Mouse (Mus musculus) frontal cortex, postnatal 14 days (tissue): ENCODE measurements around the gene Micu2.
"Not testable (repeated sequence)": the region's sequence is repeated elsewhere in the genome, so short reads cannot be mapped to it uniquely, and the experiment has no call there.

Experiments
- DNase-seq, 2 experiments: peaks; one replicate each; pipeline ENCODE4 v3.0.0; 2022; ENCODE audit warnings: low spot score in 2 of 2

Gene Micu2

DNA sequence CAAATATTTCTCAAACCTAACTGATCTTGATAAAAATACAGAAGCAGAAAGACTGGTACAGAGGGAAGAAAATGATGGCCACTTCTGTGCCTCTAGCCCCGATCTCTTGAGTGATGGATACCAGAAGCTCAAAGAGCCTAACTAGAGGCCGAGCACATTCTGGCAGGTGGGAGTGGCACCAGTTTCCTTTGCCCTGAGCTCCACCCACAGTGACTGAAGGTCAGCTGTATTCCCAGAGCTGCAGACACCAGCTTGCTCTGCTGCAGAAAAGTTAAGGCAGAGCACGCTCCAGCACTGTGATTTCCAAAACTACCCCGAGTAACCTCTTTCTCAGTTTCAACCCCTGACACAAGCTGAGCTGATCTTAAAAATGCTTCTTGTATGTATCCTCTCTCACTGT is 37.2 kb downstream of the Micu2 start:
- DNase-seq, result no peak

DNA sequence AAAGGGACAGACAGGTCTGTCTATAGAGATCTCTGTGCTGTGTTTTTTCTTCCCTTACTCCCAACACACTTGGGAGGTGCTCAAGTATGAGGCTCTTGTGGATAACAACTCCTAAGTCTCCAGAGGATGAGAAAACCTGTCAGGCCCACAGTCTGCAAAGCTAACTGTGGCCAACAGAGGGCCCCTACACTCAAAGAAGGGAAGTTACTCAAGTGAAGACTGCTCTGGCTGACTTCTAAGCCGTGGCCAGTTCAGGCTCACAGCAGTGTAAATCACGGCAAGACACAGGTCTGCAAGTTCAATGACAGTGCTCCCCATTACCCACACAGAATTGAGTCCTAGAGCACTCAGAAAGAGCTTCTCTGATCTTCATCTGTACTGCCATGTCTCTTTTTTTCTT is 48.0 kb downstream of the Micu2 start:
- no peak for DNase-seq

DNA sequence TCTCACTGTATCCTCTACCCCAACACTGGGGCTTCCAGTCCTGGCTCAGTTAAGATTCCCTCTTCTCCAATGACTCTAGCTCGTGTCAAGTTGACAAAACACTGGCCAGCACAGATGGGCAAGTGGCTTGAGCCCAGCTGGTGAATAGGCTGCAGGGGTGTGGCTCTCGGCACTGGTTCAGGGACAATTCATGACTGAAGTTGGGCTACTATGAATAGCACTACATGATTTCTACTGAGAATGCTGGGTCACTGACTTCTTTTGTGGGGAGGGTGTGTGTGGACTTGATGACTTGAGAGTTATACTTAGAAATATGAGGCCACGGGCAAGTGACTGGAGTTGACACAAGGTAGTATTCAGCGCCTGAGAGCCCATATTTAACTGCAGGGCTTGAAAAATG is 53.2 kb downstream of the Micu2 start:
- DNase-seq, result no peak

DNA sequence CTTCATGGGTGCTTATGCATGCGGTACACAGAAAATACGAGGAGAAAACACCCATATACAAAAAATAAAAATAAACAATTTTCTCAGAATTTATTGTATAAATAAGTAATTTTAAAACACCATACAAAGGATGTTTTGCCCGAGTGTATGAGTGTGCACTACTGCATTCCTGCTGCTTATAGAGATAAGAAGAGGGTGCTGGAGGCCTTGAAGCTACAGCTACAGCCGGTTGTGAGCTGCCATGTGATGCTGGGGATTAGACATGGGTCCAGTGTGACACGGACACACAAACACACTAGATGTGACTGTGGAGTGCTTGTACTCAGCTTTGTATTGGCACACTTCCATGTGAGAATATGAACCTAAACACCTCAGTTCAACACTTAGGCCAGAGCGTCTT is 61.8 kb downstream of the Micu2 start:
- no peak for DNase-seq

DNA sequence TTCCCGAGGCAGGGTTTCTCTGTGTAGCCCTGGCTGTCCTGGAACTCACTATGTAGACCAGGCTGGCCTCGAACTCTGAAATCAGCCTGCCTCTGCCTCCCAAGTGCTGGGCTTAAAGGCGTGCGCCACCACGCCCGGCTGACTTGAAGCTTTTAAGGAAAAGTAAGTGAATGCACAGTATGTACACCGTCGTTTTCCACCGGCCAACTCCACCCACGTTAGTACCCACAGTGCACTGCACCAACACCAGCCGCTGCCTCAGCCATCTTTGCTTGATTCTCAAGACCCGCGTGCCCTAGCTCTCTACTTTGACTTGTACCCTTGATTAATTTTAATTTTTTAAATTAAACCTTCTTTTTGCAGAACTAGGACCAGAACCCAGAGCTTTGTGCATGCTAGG is 64.4 kb downstream of the Micu2 start:
- DNase-seq, result no peak

DNA sequence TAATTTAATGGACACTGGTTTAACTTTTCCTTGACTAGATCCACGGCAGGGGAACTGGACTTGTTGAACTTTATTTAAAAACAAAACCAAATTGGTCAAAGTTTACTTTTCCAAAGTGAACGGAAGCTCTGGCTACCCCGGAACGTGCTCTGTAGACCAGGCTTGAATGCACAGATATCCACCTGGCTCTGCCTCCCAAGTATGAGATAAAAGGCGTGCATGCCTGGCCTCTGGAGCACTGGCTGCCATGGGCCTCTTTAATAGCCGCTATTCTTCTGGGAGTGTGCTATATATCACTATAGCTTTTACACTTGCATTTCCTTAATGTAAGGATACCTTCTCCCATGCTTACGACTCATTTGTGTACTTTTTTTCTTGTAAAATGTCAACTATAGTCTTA is 65.5 kb downstream of the Micu2 start:
- DNase-seq, result no peak

DNA sequence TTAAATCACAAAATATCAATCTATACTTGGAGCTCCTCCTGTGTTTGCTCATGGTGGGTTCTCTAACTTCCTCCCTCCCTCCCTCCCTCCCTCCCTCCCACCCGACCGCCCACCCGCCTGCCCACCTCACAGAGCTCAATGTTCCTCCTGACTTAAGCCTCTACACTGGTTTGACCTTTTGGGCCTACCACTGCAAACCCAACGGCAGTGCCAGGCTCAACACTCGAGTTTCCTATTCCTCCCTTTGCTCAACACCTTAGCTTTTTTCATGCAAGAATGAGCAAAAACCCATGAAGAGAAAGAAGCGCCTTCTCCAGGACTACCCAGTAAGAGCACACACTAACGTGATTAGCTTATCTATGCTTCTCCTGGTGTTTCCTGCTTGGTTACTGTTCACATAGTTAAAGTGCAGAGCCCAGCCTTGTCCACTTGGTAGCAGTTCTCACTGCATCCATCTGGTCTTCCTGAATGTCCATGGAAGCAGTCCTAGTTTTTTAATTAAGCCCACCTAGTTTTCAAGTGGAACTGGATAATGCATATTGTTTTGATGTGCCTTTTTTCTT is 66.1 kb downstream of the Micu2 start:
- no peak for DNase-seq

DNA sequence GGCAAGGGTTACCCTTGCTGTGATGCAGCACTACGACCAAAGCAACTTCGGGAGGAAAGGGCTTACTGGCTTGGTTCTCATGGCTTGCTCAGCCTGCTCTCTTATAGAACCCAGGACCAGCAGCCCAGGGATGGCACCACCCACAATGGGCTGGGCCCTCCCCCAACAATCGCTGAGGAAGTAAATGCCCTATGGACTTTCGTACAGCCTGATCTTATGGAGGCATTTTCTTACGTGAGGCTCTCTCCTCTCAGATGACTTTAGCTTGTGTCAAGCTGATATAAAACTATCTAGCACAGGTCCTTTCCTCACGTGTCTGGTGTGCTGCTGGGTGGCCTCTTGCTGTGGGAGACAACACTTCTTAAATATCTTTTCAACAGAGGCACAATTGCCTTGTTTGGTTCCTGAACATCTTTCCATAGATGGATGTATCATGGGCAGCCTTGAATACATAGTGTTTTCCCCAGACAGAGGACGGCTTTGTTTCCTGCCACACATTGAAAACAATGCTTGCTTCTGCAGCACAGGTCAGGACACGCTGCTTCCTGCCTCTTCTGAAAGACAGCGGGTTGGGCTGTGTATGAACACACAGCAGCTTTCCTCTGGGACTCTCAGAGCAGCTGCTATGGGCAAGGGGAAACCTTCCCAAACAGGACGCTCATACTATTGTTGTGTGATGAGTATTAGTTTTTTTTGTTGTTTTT is 77.5 kb downstream of the Micu2 start:
- no peak for DNase-seq

DNA sequence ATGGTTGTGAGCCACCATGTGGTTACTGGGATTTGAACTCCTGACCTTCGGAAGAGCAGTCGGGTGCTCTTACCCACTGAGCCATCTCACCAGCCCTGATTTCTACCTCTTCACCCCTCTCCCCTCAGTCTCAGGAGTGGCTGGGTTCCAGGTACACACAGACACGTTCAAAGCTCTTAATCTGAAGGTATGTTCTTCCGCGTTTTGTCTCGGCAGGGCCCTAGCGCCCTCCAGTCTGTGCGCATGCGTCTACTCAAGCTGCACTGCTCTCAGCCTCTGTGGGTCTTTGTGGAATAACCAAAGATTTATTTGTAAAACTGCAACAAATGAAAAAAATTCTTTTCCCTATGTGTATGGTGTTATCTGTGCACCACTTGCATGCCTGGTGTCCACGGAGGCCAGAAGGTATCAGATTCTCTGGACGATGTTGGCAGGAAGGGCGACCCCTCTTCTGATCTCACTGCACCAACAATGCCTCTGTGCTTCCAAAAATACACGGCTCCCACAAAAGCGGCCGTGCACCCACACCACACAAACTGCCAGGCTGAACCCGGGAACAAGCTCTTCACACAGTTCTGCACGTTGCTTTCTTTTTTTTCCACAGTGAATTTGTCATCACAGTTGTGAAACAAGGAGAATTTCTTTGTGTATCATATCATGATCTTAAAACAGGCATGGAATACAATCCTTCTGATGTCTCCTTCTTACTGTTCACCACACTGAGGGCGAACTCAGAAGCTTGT is 78.3 kb downstream of the Micu2 start:
- no peak for DNase-seq

DNA sequence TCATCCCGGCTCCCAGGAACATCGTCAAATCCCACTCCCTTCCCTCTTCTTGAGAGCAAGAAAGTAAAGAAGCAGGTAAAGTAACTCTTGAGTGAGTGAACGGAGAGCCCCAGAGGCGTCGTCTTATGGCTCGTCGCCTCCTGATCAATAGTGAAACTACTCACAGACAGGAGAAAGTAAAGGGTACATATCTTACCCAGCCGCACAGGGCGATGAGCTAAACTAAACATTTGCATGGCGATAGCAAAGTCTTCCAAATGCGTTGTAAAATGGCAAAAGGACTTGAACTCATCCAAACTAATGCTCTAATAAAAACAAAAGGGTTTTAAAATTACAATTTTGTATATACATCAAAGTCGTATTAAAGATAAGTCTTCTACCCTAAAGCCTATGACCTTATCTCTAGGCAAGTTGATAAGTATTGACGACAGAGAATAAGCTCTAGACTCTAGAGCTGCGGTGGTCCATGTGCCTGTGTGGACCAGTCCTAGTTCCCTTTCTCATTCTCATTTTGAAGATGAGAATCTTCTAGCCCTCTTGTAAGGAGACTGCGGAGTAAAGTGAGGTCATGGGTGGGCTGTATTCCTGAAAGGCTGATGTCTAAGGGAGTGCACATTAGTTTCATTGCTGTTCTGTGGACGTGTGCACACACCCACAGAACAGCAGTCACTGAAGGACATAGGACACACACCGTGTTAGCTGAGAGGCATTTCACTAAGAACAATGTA is 79.8 kb downstream of the Micu2 start:
- no peak for DNase-seq

DNA sequence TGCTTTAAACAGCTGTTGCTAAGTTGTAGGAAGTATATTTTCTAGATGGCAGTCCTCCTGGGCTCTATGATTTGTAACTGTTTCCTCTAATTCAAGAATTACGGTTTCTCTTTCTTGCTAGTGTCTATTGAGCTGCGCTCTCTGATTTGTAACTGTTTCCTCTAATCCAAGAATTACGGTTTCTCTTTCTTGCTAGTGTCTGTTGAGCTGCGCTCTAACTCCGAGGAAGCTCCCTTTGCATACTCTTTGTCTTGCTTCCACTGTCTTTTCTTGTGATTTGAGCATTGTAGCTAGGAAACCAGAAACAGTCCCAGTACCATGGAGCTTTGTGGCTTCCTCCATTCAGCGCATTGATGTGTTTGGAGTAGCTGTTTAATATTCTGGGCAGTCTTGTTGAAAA is 83.7 kb downstream of the Micu2 start:
- no peak for DNase-seq

DNA sequence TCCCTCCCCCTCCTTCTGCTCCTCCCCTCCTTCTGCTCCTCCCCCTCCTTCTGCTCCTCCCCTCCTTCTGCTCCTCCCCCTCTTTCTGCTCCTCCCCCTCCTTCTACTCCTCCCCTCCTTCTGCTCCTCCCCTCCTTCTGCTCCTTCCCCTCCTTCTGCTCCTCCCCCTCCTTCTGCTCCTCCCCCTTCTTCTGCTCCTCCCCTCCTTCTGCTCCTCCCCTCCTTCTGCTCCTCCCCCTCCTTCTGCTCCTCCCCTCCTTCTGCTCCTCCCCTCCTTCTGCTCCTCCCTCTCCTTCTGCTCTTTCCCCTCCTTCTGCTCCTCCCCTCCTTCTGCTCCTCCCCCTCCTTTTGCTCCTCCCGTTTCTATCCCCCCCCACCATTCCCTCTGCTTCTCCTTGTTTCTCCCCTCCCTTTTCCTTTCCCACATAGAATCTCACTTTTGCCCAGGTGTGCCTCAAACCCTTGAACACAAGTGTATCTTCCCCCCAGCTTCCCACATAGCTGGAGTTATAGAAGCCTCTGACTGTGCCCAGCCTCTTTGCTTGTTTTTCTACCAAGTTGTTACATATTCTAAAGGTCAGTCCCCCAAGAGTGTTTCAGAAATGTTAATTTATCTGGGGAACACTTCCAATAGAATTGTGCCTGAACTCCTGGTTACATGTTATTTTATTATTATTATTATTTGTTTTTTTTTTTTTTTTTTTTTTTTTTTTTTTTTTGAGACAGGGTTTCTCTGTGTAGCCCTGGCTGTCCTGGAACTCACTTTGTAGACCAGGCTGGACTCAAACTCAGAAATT is 86.7 kb downstream of the Micu2 start:
- DNase-seq, result not testable (repeated sequence)

DNA sequence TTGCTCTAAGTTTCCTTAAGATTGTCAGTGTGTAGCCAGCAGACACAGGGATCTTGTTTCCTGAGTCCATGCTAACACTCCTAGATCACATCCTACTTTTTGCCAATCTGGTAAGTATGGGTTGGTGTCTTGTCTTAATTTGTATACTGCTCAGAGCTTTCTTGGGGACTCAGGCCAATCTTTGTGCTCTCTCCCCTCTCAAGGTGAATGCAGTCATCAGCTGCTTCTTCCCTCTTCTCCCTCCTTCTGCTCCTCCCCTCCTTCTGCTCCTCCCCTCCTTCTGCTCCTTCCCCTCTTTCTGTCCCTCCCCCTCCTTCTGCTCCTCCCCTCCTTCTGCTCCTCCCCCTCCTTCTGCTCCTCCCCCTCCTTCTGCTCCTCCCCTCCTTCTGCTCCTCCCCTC is 87.3 kb downstream of the Micu2 start:
- DNase-seq, result not testable (repeated sequence)

DNA sequence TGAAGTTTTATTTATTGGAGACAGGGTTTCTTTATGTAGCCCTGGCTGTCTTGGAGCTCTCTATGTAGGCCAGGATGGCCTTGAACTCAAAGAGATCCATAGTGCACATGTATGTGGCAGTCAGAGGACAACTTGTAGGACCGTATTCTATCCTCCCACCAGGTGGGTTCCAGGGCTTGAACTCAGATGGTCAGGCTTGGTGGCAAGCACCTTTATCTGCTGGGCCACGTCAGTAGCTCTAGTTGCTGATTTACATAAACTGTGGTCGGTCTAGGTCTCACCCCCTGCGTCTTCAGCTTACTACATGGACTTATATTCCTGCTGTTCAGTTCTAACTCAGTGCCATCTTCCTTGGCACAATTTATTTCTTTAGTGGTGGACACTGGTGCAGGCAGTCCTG is 87.7 kb downstream of the Micu2 start:
- no peak for DNase-seq

DNA sequence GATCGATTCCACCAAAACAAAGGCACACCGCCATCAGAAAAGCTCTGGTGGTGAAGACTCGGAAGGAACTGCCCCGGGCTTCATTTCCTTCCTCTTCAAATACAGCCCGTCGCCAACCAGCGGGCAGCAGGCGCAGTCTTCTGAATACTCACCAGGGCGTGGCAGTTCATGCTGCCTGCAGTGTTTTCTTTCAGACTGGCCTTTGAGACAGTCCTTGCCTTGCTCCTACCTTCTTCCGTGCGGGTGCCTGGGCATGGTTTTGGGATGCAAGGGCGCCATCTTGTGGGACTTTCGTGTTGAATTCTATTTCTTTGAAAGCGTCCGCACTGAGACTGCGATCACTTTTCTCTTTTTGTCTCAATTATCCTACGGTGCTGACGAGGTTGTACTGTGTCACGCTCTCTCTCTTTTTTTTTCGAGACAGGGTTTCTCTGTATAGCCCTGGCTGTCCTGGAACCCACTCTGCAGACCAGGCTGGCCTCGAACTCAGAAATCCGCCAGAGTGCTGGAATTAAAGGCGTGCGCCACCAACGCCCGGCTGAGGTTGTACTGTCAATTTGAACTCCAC is 88.5 kb downstream of the Micu2 start:
- peak; percentile 58 to 77 for DNase-seq

DNA sequence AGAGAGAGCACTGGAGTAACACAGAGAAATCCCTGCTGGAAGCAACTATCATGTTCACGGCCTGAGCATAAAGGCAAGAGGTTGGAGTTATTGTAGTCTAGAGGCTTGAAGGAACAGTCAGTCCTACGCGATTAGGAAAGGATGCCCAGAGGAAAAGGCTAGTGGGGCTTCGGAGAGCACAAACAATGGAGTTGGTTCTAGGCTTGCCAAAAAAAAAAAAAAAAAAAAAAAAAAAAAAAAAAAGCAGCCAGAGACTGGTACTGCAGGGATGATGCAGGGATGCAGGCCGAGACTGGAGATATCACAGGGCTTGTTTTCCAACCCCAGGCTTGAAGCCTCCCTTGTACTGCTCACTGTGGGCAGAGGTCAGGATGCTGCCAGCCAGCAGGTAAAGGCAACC is 89.8 kb downstream of the Micu2 start:
- no peak for DNase-seq

DNA sequence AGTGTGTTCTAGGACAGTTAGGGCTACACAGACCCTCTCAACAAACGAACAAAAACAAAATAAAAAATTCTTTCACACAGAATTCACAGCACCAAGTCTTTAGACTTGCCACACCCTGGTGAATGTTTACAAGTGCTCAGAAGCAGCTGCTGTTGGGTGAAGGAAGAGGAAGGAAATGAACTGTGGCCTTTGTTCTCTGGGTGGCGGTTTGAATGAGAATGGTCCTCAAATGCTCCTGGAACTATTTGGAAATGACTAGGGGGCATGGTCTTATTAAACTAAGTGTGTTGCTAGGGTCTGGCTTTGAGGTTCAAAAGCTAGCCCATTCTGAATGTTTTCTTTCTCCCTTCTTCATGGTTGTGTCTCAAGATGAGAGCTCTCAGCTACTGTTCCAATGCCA is 90.6 kb downstream of the Micu2 start:
- no peak for DNase-seq

DNA sequence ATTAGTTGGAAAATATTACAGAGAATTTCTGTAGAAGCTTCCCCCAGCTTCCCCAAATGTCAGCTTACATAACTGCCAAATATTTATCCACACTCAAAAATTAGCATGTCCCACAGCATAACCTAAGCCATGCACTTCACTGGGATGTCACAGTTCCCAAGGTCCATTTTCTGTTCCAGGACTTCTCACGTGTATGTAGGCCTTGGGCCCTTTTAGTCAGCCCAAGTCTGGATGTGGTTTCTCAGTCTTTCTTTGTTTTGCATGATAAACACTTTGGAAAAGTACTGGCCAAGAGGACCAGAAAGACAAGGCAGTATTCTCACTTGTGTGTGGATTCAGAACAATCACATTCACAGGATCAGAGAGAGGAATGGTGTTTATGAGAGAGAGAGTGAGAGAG is 97.1 kb downstream of the Micu2 start:
- DNase-seq, result no peak

DNA sequence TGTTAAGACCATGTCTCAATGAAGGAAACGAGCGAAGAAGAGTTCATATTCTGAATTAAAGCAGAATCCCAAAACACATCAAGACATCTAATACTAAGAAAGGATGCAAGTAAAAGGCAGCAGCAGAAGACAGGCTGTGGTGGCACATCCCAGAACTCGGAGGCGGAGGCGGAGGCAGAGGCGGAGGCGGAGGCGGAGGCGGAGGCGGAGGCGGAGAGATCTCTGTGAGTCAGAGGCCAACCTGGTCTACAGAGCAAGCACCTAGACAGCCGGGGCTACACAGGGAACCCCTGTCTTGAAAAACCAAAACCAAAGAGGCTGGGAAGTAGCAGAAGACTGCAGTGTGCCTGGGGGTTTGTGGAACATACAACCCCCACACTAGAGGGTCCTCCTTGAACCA is 102.2 kb downstream of the Micu2 start:
- DNase-seq, result no peak

DNA sequence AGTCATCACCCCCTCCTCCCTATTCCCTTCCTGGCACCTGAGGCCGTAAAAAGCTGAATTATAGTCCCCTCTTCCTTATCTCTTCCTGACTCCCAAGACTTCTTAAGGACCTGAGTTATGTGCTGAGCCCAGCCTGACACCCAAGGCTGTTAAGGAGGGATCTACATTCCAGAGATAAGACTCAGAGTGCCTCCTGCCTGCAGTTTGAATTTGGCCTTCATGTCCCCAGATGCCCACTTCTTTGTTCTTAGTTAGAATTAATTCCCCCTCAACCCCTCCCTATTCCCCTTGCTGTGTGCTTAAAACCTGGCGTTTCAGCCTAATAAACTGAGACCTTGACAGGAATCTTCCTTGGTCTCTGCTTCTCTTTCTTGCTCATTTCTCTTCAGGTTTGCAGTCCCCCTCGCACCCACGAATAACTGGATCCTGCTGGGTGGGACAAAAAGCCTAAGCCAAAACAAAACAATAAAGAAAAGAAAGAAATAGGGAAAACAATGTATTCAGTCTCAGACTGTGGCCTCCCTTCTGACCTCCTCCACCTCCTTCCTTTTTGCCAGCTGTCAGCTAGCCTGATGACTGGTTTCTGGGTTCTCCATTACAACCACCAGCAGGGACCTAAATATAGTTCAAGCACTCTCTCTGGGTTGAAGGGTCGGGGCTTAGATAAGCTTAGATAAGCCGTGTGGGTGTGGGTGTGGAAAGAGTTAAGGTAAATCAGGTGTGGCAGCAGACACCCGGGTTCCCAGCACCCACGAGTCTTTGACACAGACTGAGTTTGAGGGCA is 102.8 kb downstream of the Micu2 start:
- DNase-seq, result not testable (repeated sequence)

DNA sequence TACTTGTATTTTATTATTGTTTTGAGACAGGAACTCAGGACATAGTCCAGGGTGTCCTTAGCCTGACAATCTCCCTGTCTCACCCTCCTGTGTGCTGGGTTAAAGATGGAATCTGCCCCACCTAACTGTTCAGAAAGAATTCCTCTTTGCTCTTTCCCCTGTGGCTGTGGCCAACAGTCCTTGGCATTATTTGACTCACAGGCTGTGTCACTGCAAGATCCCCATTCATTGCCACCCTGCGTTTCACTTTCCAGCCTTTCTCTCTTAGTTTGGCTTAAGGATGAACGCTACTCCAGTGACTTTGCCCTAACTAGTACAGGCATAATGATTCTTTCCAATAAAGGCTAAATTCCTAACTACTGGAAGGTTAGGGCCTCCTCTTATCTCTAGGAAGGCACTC is 104.7 kb downstream of the Micu2 start:
- no peak for DNase-seq
